Mouse (Mus musculus): Measurements from ENCODE around the gene Aven.

Aven gene

DNA sequence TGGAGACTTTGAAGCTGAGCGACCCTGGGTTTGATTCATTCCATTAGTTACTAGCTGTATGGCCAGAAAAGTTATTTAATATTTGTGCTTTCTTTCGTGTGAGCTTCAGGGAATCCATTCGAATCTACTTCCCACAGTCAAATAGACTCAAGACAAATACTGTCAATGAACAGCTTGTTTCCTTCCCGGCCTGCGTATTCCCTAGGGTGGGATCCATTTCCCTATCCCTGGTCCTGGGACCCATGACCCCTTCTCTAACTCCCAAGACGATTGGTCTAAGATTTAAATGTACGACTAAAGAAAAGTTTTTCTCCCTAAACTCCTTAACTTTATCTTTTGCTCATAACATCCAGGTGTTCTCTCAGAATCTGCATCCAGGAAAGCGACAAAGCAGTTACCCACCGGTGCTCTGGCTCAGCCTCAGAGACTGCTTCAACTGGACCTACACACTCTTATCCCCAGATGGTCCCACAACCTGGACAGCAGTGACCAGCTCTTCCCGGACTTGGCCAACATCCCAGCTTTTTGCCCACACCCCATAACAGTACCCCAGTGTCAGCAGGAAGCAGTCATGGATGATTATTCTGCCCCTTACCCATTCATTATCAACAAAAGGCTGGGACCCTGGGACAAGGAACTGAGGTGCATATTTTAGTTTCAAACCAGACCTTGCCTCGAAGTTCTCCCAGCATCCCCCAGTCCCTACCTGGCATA is 2.1 kb upstream of the Aven start:
- no peak for DNase-seq (ENCODE audit: low spot score)

GRCm38 (mm10) chr2:112491629-112492028 is 1.1 kb upstream of the Aven start:
- DNase-seq (ENCODE audit: low spot score), result no peak

- DNase-seq (ENCODE audit: low spot score), result no peak
Measured at GRCm38 (mm10) chr2:112492431-112492855, 321 bp upstream of the Aven start.

DNA sequence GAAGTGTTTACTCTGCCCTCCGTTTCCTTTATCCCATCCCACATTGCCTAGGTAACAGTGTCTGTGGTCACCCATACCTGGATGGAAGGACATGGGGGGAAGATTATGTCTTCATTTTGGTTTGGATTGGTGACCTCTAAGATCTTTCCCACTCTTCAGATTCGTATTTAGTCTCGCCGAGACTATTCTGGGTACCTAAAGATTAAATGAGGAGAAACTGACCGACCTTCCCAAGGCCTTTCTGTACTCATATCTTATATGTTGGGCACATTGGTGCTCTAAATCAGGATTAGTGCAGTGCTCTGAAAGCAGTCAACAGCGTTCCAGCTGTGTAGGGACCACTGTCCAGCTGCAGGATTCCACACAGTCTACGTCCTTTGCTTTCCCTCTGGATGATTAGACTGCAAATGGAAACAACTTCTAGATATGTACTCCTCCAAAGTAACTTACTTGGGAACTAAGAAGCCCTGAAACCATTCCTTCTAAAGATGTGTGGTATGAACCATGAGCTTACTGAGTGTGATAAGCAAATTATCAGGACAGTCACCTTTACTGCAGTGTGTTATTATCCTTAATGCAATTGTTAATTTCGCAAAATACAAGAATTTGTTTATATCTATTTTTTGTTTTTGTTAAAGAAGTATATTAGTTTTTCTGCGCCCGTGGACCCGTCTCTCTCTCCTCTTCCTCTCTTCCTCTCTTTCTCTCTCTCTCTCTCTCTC is 936 bp downstream of the Aven start:
- DNase-seq (ENCODE audit: low spot score), result no peak

DNA sequence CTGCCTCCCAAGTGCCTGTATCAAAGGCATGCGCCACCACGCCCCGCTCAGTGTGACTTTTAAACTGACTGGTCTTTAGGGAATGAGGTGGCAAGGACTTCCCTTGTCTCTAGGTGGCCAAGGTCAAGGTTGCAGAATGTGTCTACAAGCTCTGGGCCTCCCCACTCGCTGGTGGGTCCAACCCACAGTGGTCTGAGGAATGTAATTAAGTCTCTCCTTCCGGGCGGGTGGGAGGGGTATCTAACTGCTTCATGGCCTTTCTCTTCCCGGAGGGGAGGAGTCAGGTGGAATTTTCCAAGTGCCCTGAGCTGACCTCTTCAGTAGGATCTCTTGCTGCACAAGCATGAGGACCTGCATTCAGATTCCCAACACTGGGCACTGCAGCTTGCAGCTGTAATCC is 5.1 kb downstream of the Aven start:
- DNase-seq (ENCODE audit: low spot score), result peak; percentile 18

DNA sequence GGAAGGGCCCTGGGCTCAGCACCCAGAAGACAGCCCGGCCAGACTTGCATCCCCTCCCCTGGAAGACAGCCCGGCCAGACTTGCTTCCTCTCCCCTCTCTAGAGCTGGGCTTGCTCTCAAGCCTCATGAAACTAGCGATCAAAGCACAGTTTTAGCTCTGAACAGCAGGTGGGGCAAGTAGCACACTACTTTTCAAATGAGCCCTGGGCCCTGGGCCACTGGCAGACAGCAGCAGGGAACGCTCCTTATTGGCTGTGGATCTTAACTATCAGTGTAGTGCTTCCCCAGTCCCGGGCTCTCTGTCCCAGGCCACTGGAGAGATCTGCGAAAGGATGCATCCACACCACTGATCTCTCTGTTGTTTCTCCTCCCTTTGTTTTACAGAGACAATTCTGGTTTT is 8.4 kb downstream of the Aven start:
- DNase-seq (ENCODE audit: low spot score), result peak; percentile 59

GRCm38 (mm10) chr2:112503978-112504377 is 11.2 kb downstream of the Aven start:
- DNase-seq (ENCODE audit: low spot score), result no peak

GRCm38 (mm10) chr2:112506841-112507435 is 14.2 kb downstream of the Aven start:
- no peak for DNase-seq (ENCODE audit: low spot score)

GRCm38 (mm10) chr2:112507444-112507843 is 14.7 kb downstream of the Aven start:
- DNase-seq (ENCODE audit: low spot score), result no peak

DNA sequence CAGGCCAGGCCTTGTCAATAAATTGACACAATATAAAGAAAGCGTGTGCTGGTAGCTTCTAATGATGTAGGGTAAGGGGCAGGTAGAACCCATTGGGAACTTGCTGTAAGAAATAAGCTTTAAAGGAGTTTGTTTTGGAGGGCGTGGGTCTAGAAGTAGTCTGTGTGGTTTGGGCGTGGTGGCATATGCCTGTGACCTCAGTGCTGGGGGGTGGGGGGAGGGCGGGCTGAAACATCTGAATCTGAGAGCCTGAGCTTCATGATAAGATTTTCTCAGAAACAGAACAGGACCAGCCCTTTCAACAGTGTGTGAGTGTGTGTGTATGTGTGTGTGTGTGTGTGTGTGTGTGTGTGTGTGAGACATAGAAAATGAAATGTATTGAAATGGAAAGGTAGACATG is 17.4 kb downstream of the Aven start:
- no peak for DNase-seq (ENCODE audit: low spot score)

DNA sequence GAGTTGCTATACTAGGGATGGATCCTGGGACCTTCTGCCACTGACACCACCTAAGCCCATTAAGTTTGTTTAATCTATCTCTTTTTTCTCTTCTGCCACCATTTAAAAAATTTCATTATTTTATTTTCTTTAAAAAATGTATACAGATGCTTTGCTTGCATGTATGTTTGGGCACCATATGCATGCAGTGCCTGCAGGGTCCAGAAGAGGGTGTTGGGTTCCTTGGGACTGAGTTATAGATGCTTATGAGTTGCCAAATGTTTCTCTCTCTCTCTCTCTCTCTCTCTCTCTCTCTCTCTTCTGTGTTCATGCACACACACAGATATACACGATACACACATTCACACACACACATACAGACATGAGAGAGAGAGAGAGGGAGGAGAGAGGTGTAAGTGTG is 20.3 kb downstream of the Aven start:
- DNase-seq (ENCODE audit: low spot score), result no peak

GRCm38 (mm10) chr2:112516728-112517127 is 24.0 kb downstream of the Aven start:
- DNase-seq (ENCODE audit: low spot score), result no peak

DNA sequence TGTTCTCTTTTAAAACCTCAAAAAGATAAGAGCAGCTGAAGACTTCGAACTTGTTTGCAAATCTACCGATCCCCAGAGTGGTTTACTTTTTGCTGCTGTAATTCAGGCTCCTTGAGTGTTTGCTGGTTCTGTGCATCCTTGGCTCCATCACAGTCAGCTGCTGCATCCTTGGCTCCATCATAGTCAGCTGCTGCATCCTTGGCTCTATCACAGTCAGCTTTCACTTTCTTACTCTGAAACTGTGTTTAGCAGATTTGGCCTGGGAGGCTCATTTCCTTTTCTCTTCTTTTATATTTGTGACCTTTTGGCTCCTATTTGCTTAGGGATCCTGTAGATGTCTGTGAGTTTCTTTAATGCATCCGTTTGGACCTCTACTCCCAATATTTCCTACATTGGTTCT is 24.5 kb downstream of the Aven start:
- no peak for DNase-seq (ENCODE audit: low spot score)

DNA sequence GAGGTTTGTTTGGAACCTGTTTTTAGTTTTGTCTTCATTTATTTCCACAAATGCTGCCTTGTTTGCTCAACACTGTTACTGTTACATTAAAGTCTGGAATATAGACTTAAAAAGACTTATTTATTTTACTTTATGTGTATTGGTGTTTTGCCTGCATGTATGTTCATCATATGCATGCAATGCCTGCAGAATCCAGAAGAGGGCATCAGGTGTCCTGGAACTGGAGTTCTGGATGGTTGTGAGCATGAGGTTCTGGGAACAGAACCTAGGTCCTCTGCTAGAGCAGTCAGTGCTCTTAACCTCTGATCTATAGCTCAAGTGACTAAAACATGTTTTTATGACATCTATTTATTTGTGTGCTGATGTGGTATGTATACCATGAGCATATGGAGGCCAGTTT is 25.8 kb downstream of the Aven start:
- DNase-seq (ENCODE audit: low spot score), result no peak

DNA sequence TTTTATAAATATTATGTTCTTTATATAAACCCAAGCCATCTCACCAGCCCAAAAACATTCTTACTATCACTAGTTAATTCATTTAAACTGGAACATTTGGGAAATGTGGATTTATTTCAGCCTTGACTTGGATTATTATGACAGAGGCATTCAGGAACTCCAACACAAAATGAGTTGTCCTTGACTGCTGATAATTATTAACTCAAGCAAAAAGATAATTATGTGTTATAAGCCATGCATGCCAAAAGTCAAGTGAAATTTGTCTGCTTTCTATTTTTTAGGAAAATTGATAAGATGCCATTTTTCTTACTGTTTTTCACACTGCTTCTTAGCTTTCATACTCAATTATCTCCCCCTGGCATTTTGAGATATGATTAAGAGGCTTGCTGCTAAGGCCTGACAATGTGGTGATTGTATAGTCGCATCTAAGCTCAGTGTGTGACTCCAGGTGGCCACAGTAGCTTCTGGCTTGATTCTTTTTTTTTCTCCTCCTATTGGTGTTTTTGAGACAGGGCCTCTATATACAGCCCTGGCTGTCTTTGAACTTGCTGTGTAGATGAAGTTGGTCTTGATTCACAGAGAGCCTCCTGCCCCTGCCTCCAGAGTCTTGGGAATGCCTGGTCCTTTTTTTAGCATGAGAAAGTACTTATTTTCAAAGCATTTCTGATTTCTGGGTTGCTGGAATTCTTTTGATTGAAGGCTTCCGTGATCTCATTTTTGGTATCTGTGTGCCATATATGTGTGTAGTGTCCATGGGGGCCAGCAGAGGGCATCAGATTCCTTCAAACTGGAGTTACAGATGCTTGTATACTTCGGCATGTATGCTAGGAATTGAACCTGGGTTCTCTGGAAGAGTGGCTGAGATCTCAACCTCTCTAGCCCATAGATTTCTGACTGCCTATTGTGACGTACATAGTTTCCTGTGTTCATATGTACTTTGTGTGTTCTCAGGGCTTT is 28.0 kb downstream of the Aven start:
- DNase-seq (ENCODE audit: low spot score), result no peak

- DNase-seq (ENCODE audit: low spot score), result no peak
Measured at GRCm38 (mm10) chr2:112526933-112527332, 34.2 kb downstream of the Aven start.

GRCm38 (mm10) chr2:112532812-112533496 is 40.2 kb downstream of the Aven start:
- DNase-seq (ENCODE audit: low spot score), result no peak

DNA sequence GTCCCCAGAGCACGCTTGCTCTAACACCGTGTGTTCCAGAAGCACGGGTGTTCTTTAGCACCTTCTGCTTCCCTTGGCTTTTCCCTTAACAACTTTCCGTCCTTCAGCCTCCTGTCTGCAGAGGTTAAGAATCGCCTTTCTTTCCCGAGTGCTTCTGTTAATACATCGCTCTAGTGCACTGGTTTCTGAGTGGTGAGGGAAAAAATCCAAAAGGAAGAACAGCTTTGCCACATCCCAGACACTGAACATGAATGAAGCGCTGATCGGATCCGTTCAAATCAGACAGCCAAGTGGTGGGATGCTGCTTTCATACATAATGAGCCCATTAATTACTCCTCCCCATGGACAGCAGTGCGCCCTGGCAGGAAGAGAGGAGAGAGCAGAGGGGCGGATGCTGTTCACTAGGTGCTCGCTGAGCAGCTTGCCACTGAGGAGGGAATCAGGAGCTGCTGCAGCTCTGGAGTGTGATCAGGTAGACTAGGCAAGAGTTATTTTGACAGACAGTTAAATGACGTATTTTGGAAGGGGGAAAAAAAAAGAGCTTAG is 42.0 kb downstream of the Aven start:
- no peak for DNase-seq (ENCODE audit: low spot score)

- no peak for DNase-seq (ENCODE audit: low spot score)
Measured at GRCm38 (mm10) chr2:112538783-112539182, 46.0 kb downstream of the Aven start.

- no peak for DNase-seq (ENCODE audit: low spot score)
Measured at GRCm38 (mm10) chr2:112541695-112542285, 49.0 kb downstream of the Aven start.

- DNase-seq (ENCODE audit: low spot score), result no peak
Measured at GRCm38 (mm10) chr2:112556527-112556926, 63.8 kb downstream of the Aven start.
